Mouse (Mus musculus): ENCODE data around the gene Fbxo8. TPM values are rescaled to one million over a fixed set of nuclear protein-coding genes. Genes with fewer than 3 reads are reported as not detected.

Fbxo8 gene
- polyA plus RNA-seq, 1 experiment from 2014 or later = 25.0 TPM

DNA sequence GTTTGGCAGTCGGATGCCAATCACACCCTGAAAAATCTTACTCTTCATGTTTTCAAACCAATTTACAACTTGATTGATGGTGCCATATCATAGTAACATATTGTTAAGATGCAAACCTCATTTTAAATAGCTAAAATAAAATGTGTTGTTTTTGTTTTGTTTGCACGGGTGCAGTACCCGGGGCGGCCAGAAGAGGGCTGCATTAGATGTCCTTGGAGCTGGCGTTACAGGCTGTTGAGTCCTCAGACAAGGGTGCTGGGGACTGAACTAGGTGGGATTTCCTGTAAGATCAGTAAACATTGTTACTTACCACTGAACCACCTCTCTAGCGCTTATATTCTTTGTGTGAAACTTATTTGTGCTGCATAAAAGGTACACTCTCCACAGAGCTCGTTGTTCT is 65.4 kb downstream of the Fbxo8 start:
- H3K4me1 ChIP-seq = peaks cover 28% of the 10 kb centered on the region
- DNase-seq (ENCODE audit: low spot score) = peak; percentile 50
- peaks cover 28% of the 10 kb centered on the region for H3K27me3 ChIP-seq (ENCODE audit: low read depth, poor library complexity, severe bottlenecking)
- no peaks in the 10 kb centered on the region for H3K36me3 ChIP-seq
- H3K4me3 ChIP-seq = no peak overlapping the region
- no peaks in the 10 kb centered on the region for H3K9me3 ChIP-seq (replicated peaks)
- 27% methylated on average over 7 of the region's 7 CpGs for WGBS
- H3K27ac ChIP-seq (replicated peaks) = no peak overlapping the region

- no peak overlapping the region for H3K27ac ChIP-seq (replicated peaks)
- DNase-seq (ENCODE audit: low spot score) = no peak
- H3K36me3 ChIP-seq = no peaks in the 10 kb centered on the region
- no peak overlapping the region for H3K4me3 ChIP-seq
- H3K9me3 ChIP-seq (replicated peaks) = no peaks in the 10 kb centered on the region
- 99% methylated on average over 6 of the region's 6 CpGs for WGBS
- peaks cover 38% of the 10 kb centered on the region for H3K27me3 ChIP-seq (ENCODE audit: low read depth, poor library complexity, severe bottlenecking)
- peaks cover 38% of the 10 kb centered on the region for H3K4me1 ChIP-seq
Measured at GRCm38 (mm10) chr8:56617271-56617670, 66.4 kb downstream of the Fbxo8 start.

GRCm38 (mm10) chr8:56619056-56619455 is 68.2 kb downstream of the Fbxo8 start:
- no peaks in the 10 kb centered on the region for H3K36me3 ChIP-seq
- no peak overlapping the region for H3K27ac ChIP-seq (replicated peaks)
- H3K27me3 ChIP-seq (ENCODE audit: low read depth, poor library complexity, severe bottlenecking) = peaks cover 56% of the 10 kb centered on the region
- H3K9me3 ChIP-seq (replicated peaks) = no peaks in the 10 kb centered on the region
- peaks cover 54% of the 10 kb centered on the region for H3K4me1 ChIP-seq
- no peak overlapping the region for H3K4me3 ChIP-seq
- 28% methylated on average over 4 of the region's 4 CpGs for WGBS
- no peak for DNase-seq (ENCODE audit: low spot score)

DNA sequence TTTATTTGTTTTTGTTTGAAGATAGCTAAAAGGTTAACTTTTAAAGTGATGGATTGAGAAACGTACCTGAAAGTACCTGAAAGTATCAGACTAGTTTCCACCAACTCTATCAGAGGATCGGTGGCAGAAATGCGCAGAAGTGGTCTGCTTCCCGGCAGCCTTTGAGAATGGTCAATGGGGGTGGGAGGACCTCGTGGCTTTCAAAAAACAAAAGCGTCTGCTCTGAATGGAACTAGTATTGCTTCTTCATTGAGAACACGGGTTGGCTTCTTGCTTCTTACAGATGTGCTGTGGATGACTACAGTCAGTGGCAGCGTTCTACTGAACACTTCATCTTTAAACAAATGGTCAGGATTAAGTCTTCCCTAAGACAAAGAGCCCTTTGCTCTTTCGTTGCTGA is 68.7 kb downstream of the Fbxo8 start:
- Histone ChIP-seq H3K27ac (replicated peaks) (peak overlapping the region; percentile 71), H3K9me3 (replicated peaks) (no peaks in the 10 kb centered on the region), H3K36me3 (no peaks in the 10 kb centered on the region), H3K4me3 (no peak overlapping the region), H3K4me1 (peaks cover 59% of the 10 kb centered on the region), H3K27me3 (ENCODE audit: low read depth, poor library complexity, severe bottlenecking) (peaks cover 61% of the 10 kb centered on the region)
- WGBS = 10% methylated on average over 9 of the region's 9 CpGs
- no peak for DNase-seq (ENCODE audit: low spot score)

DNA sequence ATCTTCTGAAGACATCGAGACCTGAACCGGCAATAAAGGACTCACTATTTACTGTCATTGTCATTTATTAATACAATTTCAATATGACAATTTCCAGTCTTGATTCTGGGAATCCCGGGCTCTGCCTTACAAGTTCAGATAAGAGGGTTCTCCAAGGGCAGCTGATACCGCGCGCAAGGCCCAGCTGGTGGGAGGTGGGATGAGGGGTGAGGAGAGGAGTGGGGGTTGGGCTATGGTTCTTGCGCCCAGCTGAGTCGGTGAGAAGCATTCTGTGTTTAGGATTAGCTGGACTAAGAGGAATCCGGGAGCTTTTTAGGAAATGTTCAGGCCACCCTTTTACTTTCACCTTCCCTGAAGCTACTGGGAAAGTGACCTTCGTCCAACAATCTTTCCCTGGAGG is 69.8 kb downstream of the Fbxo8 start:
- peak; percentile 37 for DNase-seq (ENCODE audit: low spot score)
- WGBS = 6% methylated on average over 10 of the region's 10 CpGs
- H3K4me1 ChIP-seq = peaks cover 55% of the 10 kb centered on the region
- H3K27ac ChIP-seq (replicated peaks) = no peak overlapping the region
- peaks cover 70% of the 10 kb centered on the region for H3K27me3 ChIP-seq (ENCODE audit: low read depth, poor library complexity, severe bottlenecking)
- no peaks in the 10 kb centered on the region for H3K9me3 ChIP-seq (replicated peaks)
- no peaks in the 10 kb centered on the region for H3K36me3 ChIP-seq
- H3K4me3 ChIP-seq = peak overlapping the region; percentile 34

- no peak for DNase-seq (ENCODE audit: low spot score)
- Histone ChIP-seq H3K27me3 (ENCODE audit: low read depth, poor library complexity, severe bottlenecking) (peaks cover 70% of the 10 kb centered on the region), H3K9me3 (replicated peaks) (no peaks in the 10 kb centered on the region), H3K36me3 (no peaks in the 10 kb centered on the region), H3K27ac (replicated peaks) (no peak overlapping the region), H3K4me3 (peak overlapping the region; percentile 34; the same call in 1 of the 2 replicates), H3K4me1 (peaks cover 55% of the 10 kb centered on the region)
- WGBS = 24% methylated on average over 4 of the region's 4 CpGs
Measured at GRCm38 (mm10) chr8:56621093-56621492, 70.2 kb downstream of the Fbxo8 start.

- peak overlapping the region; percentile 67 for H3K27ac ChIP-seq (replicated peaks)
- H3K9me3 ChIP-seq (replicated peaks) = no peaks in the 10 kb centered on the region
- no peaks in the 10 kb centered on the region for H3K36me3 ChIP-seq
- peak; percentile 44 for DNase-seq (ENCODE audit: low spot score)
- H3K4me3 ChIP-seq = peak overlapping the region; percentile 43
- WGBS = 1% methylated on average over 18 of the region's 18 CpGs
- H3K4me1 ChIP-seq = peaks cover 55% of the 10 kb centered on the region
- H3K27me3 ChIP-seq (ENCODE audit: low read depth, poor library complexity, severe bottlenecking) = peaks cover 70% of the 10 kb centered on the region
Measured at GRCm38 (mm10) chr8:56622470-56623024, 71.7 kb downstream of the Fbxo8 start.

DNA sequence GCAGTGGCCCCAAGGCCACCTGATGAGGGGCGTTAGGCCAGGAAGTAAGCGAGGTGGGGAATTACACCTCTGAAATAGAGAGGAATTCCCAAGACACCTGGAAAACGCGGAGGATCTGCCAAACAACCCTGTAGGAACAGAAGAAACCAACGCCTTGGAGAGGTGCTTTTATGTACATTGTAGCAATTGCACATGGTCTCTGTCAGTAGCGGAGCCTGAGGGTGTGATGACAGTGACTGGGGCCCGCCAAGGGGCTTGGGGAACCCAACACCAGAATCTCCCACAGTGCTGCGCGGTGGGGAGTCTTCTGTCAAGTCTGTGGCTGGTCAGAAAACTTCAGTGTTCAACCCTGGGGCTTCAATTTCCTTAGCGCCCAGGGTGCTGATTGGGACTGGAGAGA is 72.5 kb downstream of the Fbxo8 start:
- H3K4me1 ChIP-seq = peaks cover 55% of the 10 kb centered on the region
- peak; percentile 38 for DNase-seq (ENCODE audit: low spot score)
- H3K27ac ChIP-seq (replicated peaks) = peak overlapping the region; percentile 67; the same call in 1 of the 2 replicates
- WGBS = 4% methylated on average over 10 of the region's 10 CpGs
- no peaks in the 10 kb centered on the region for H3K9me3 ChIP-seq (replicated peaks)
- H3K36me3 ChIP-seq = no peaks in the 10 kb centered on the region
- H3K4me3 ChIP-seq = peak overlapping the region; percentile 43
- peaks cover 70% of the 10 kb centered on the region for H3K27me3 ChIP-seq (ENCODE audit: low read depth, poor library complexity, severe bottlenecking)

- peak overlapping the region; percentile 65 for H3K27ac ChIP-seq (replicated peaks)
- H3K4me1 ChIP-seq = peaks cover 20% of the 10 kb centered on the region
- H3K36me3 ChIP-seq = no peaks in the 10 kb centered on the region
- no peaks in the 10 kb centered on the region for H3K9me3 ChIP-seq (replicated peaks)
- peaks cover 13% of the 10 kb centered on the region for H3K27me3 ChIP-seq (ENCODE audit: low read depth, poor library complexity, severe bottlenecking)
- WGBS = 35% methylated on average over 4 of the region's 4 CpGs
- peak; percentile 40 for DNase-seq (ENCODE audit: low spot score)
- H3K4me3 ChIP-seq = no peak overlapping the region
Measured at GRCm38 (mm10) chr8:56629160-56629559, 78.3 kb downstream of the Fbxo8 start.

- Histone ChIP-seq H3K27ac (replicated peaks) (no peak overlapping the region), H3K36me3 (no peaks in the 10 kb centered on the region), H3K4me1 (no peaks in the 10 kb centered on the region), H3K9me3 (replicated peaks) (no peaks in the 10 kb centered on the region), H3K4me3 (no peak overlapping the region), H3K27me3 (ENCODE audit: low read depth, poor library complexity, severe bottlenecking) (no peaks in the 10 kb centered on the region)
- DNase-seq (ENCODE audit: low spot score) = no peak
- 88% methylated on average over 6 of the region's 6 CpGs for WGBS
Measured at GRCm38 (mm10) chr8:56639277-56639676, 88.4 kb downstream of the Fbxo8 start.

Small RNA genes lying within 50 kb of the gene (microRNA-seq; reads per million reads assigned to microRNA genes)
- not detected for gene Gm25992

Other genes with a start within 250 kb of the Fbxo8 start
- gene Cep44, start within 50 bp of the Fbxo8 start, polyA plus RNA-seq (2016; fragmentation: Nextera tagmentation; extraction: Ambion mirVana) = 34.9 and 36.2 TPM in 2 replicates